Mouse (Mus musculus) bone marrow, adult 2 months (tissue): ENCODE results near the gene Cd151.

ENCODE experiments used
- CTCF ChIP-seq: fragments of 200-500 bp; IDR thresholded peaks from 2 replicates; pipeline ENCODE4 v1.5.1; 2011; ENCODE audit warnings: low read length, control low read depth; ENCODE audit not compliant: control insufficient read depth, insufficient read depth
- POLR2A ChIP-seq: fragments of 200-500 bp; IDR thresholded peaks from 2 replicates; pipeline ENCODE4 v1.6.1; 2011; ENCODE audit warnings: low read depth, mild to moderate bottlenecking, control low read depth, low read length, borderline replicate concordance; ENCODE audit not compliant: control insufficient read depth

DNA sequence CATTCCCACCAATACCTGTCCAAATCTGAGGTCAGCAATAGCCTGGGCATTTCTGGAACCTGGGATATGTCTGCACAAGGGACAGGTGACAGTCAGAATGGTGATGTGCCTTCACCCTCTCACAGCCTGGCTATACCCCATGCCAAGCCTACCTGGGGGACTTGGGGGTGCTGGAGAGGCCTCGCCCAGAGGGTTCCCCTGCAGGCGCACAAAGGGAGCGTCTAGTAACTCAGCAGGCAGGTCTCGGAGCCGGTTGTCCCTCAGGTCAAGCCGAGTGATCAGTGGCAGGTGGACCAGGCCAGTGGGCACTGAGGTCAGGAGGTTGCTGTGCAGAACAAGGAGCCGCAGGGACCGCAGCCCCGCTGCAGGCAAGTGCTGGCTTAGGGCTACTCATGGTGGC, 25.7 kb upstream of the Cd151 start:
- TF ChIP-seq CTCF (no peak), POLR2A (no peak)
